Mouse (Mus musculus) gastrocnemius, postnatal 14 days (tissue): ENCODE results near the gene Daxx. TPM values are rescaled to one million over a fixed set of nuclear protein-coding genes. Genes with fewer than 3 reads are reported as not detected.
A peak's percentile ranks its signal among the peaks of the same experiment; 100 is the strongest.
"Not testable (repeated sequence)": the region's sequence is repeated elsewhere in the genome, so short reads cannot be mapped to it uniquely, and the experiment has no call there.

Experiments used
- DNase-seq: peaks from one replicate; pipeline ENCODE4 v3.0.0; 2021; ENCODE audit warnings: mixed read lengths
- intact Hi-C: fragments of 180-260 bp; cut with DNase I; formaldehyde crosslinking; loops from one replicate; pipeline ENCODE4 v1.15.1; 2025; ENCODE audit warnings: low total_unique reads
- total RNA-seq, 2 experiments: library from RNA; stranded (reverse); gene quantifications; 2 replicates each; pipeline ENCODE4 v1.2.3; 2021

Gene Daxx
- total RNA-seq, 2 experiments from 2014 or later, result 10.2 to 13.8 TPM

DNA sequence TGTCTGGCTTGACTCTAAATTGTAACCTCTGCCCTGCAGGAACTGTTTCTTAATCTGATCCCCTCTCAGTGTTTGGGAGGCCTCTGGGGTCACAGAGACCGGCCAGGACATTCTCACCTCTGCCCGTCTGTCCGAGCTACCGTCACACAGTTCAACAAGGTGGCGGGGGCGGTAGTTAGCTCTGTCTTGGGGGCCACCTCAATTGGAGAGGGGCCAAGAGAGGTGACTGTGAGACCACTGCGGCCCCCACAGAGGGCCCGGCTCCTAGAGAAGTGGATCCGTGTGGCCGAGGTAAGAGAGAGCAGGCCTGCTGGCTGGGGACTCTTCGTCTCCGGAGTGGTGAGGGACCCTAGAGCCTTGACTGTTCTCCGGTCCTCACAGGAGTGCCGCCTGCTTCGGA is 23.8 kb downstream of the Daxx start:
- intact Hi-C loops, result no loop called here
- no peak for DNase-seq

DNA sequence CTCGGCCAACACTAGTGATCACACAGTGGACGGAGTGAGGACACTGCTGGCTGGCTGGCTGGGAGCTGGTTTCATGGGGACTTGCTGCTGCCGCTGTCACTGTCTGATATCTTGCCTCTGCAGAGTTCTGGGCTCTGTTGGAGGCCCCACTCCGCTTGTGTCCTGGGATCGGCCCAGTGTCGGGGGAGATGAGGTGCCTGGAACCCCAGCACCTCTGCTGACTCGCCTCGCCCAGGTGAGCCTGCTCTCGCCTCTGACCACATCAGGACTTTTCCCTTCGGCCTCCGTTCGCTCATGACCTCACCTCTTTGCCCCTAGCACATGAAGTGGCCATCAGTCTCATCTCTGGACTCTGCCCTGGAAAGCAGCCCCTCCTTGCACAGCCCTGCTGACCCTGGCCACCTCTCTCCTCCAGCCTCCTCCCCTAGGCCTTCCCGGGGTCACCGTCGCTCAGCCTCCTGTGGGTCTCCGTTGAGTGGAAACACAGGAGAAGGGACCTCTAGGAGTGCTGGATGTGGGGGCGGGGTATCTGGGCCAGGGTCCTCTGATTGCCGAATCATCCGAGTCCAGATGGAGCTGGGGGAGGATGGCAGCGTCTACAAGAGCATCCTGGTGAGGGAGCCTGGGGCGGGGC is 26.3 kb downstream of the Daxx start:
- intact Hi-C loops, result no loop called here
- no peak for DNase-seq

GRCm38 (mm10) chr17:33936993-33937392 is 27.8 kb downstream of the Daxx start:
- intact Hi-C loops, result no loop called here
- DNase-seq, result no peak

DNA sequence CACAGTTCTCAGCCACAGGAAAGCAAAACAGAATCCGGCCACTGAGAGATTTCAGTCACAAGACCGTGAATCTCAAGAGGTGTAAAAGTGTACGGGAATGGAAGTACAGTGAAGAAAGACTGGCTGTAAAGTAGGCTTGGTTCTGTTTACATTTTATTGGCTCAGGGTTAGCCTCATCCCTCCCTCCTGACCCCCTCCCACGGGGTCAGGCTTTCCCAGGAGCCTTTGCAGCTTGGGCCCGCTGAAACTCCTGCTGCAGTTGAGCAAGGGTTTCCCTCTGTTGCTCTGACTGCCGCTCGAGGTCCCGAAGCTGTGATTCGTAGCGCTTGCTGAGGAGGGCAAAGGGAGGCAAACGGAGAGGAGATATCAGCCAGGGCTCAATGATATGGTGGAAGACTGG is 29.6 kb downstream of the Daxx start:
- intact Hi-C loops, result no loop called here
- no peak for DNase-seq

- intact Hi-C loops, result no loop called here
- peak; percentile 85 for DNase-seq
Measured at GRCm38 (mm10) chr17:33940206-33940805, 31.1 kb downstream of the Daxx start, which contains the start of the genes Pfdn6 and Wdr46. Pfdn6 (minus strand) TSS chr17:33940343. Wdr46 (plus strand) TSS chr17:33940660.

DNA sequence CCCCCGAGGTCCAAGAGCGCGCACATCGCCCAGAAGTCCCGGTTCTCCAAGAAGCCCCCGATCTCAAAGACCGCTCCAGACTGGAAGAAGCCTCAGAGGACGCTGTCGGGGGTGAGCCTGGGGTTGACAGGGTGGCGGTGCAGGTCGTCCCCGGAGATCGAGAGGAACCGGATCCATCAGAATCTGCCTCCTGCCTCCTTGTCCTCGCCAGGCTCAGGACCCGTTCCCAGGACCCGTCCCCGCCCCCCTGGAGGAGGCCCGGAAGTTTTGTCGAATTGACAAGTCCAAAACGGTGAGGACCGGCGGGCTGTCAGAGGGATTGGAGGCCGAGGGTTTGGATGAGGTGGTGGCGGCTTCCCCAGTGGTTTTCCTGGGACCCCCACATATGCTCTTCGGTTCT is 31.8 kb downstream of the Daxx start:
- intact Hi-C loops, result no loop called here
- DNase-seq, result no peak

GRCm38 (mm10) chr17:33941381-33941780 is 32.2 kb downstream of the Daxx start:
- no peak for DNase-seq
- intact Hi-C loops, result no loop called here

DNA sequence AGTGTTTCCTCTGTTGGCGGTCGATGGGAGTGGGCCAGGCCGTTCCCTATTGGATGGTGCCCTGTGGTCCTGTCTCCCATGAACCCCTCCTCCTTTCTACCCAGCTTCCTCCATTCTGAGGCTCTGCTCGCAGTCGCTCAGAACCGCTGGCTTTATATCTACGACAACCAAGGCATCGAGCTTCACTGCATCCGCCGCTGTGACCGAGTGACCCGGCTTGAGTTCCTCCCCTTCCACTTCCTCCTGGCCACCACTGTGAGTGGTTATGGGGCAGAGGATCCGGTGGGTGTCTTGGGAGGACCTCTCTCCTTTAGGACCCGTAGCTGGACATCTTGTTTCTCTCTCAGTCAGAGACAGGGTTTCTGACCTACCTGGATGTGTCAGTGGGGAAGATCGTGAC is 34.2 kb downstream of the Daxx start:
- no peak for DNase-seq
- intact Hi-C loops, result no loop called here

DNA sequence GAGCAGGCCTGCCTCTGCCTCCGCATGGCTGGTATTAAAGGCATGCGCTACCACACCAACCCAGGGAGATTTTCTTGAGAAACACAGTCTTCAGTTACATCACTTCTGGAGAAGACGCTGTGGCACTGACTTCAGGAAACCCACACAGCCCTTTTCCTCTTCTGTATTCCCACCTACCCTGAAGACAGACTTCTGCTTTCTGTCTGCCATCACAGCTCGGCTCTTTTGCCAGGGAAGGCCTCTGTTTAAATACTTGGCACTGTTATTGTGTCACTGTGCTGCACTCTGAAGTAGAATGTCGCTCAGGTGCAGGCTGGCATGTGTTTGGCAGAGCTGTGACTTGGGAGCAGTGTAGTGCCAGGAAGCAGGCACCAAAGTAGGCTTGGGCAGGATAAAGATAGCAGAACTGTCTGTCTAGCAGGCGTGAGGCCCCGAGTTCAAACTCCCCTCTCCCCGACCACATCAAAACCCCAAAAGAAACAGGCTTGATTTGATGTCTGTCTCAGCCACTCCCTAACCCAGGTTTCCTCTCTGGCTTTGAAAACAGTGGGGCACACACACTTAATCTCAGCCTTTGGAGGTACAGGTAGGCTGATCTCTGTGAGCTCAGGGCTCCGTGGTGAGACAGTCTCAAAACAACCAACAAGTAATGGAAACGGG is 38.3 kb downstream of the Daxx start:
- intact Hi-C loops, result no loop called here
- no peak for DNase-seq

DNA sequence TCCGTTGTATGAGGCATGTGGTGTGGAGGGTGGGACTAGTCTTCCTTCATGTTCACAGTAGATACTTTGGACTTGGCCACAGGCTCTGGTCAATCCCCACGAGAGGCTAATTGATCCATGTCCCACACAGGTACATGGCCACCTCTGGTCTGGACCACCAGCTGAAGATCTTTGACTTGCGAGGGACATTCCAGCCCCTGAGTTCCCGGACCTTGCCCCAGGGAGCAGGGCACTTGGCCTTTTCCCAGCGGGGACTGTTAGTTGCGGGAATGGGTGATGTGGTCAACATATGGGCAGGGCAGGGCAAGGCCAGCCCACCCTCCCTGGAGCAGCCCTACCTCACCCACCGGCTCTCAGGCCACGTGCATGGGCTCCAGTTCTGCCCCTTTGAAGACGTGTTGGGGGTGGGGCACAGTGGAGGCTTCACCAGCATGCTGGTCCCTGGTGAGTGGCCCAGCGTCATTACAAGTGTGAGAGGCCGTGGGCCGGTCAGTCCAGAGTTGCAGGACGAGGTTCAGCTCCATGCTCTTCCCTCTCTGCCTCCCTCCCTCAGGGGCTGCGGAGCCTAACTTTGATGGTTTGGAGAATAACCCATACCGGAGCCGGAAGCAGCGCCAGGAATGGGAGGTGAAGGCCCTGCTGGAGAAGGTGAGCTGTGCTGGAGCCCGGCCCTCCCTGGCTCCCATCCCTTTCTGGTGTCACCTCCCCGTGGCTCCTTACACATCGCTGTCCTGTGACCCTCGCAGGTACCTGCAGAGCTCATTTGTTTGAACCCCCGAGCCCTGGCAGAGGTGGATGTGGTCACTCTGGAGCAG is 39.1 kb downstream of the Daxx start:
- intact Hi-C loops, result no loop called here
- no peak for DNase-seq

DNA sequence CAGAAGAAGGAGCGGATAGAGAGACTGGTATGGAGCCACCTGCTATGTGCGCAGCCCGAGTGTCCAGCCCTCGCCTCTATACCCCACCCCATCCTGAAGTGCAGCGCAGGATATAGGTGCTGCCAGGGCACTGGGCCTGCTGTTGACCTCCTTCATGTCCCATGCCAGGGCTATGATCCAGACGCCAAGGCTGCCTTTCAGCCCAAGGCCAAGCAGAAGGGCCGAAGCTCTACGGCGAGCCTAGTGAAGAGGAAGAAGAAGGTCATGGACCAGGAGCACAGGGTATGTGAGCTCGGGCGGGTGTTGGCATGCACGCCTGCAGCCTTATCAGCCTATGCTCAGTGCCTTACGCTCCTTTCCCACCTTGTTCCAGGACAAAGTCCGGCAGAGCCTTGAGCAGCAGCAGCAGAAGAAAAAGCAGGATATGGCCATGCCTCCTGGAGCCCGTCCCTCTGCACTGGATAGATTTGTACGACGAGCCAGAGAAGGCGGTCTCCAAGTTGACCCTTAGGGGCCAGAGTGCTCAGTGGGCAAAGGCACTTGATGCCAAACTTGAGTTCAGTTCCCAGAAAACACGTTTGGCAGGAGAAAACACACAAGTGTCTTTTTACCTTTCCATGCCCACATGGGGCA is 39.8 kb downstream of the Daxx start:
- intact Hi-C loops, result no loop called here
- no peak for DNase-seq

- intact Hi-C loops, result no loop called here
- no peak for DNase-seq
Measured at GRCm38 (mm10) chr17:33950131-33950625, 41.0 kb downstream of the Daxx start.

DNA sequence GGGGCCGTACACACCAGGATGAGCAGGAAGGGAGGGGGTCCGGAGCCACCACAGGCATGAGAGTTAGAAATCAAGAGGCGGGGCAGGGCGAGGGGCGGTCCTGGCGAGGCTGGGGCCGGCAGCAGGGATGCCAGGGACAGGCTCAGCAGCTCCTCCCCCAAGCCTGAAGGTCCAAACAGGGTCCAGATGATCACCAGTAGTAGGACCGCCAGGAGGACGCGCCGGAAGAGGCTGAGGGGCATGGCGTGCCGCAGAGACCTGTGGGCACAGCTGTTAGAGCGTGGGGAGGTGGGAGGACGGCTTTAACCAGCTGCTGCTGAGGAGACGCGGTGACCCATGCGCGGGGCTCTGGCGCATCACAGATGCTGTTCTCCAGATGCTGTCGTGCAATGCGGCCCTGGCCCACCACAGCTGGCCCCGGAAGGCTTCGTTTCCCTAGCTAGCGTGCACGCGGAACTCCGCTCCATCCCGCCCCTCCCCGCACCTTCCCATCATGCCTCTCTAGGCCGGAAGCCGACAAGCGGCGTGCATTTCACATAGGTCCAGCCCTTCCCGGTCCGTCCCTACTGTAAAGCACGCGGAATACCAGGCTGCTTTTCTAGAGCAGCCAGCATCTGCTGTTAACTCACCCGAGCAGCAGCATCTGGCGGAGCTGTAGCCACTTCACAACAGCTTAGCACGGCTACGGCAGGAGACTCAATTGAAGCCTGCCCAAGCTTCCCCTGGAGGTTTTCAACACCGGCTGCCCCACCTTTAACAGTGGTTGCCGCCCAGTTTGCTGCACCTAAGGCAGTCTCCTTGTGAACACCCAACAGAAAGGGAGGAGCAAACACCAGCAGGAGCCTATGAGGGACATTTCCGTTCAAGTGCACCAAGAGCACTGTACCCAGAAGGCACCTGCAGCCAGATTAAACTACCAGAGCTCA is 42.1 kb downstream of the Daxx start, which contains the start of gene B3galt4:
Gene B3galt4 (minus strand): TSS at position 468 of the 926 bp plus-strand sequence.
- DNase-seq, result peak; percentile 80
- intact Hi-C loops, result no loop called here

DNA sequence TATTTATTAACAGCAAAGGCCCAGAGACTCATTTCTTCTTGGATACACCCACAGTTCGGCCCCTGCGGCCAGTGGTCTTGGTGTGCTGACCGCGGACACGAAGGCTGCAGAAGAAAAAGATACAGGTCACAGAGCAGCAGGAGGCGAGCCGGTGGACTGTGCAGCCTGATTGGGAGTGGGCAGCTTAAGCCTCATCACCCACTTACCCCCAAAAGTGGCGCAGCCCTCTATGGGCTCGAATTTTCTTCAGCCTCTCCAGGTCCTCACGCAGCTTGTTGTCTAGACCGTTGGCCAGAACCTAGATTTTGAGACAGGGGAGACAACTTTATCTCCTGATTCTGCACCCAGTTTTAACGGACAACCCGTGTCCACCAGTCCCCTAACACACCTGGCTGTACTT is 42.8 kb downstream of the Daxx start:
- intact Hi-C loops, DNase-seq: not testable (repeated sequence)

DNA sequence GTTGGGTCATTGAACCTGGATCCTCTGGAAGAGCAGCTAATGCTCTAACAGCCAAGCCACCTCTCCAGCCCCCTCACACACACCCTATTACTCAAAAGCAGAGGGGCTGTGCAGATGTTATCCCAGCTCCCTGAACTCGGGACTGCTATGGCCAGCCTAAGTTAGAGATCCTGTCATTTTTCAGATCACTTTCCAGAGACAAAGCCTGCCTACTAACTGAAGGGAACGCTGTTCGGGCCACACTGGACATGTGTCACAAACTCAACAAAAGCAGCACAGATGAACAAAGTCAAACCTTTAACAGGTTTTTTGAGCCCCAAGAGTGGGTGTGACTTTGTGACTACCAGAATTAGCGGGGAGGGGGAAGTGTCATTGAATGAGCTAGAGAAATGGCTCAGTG is 43.7 kb downstream of the Daxx start:
- intact Hi-C loops, result no loop called here
- no peak for DNase-seq

GRCm38 (mm10) chr17:33953310-33953709 is 44.1 kb downstream of the Daxx start:
- no peak for DNase-seq
- intact Hi-C loops, result no loop called here

- intact Hi-C loops, result no loop called here
- no peak for DNase-seq
Measured at GRCm38 (mm10) chr17:33953961-33954565, 44.8 kb downstream of the Daxx start.
